Mouse (Mus musculus) fibroblast of lung, adult 2 months (primary cell): Measurements from ENCODE around the gene Scp2.
"Not testable (repeated sequence)": the region's sequence is repeated elsewhere in the genome, so short reads cannot be mapped to it uniquely, and the experiment has no call there.

Source experiments
- DNase-seq: peaks from one replicate; pipeline ENCODE4 v3.0.0-alpha.2; 2011; ENCODE audit warnings: low read depth

Scp2 gene

DNA sequence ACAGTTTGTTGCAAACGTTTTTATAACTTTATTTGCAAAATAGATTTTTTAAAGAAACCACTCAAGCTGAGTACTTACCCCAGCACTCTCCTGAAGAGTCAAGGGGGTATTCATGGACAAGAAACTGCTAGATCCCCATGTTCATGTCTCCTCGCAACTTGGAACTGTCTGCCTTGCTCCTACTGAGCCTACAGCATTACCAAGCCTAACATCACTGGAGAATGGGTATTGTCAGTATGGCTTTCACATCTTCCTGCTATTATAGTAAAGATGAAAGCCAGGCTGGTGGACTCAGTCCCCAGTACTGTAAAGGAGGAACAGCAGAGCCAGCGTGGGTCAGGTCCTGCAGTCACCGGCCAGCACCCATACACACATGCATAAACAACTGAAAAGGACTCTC lies 48.5 kb downstream of the Scp2 start, which contains the start of gene Podn:
TSS of gene Podn (minus strand) at position 101 of the 400 bp plus-strand sequence.
- no peak for DNase-seq

DNA sequence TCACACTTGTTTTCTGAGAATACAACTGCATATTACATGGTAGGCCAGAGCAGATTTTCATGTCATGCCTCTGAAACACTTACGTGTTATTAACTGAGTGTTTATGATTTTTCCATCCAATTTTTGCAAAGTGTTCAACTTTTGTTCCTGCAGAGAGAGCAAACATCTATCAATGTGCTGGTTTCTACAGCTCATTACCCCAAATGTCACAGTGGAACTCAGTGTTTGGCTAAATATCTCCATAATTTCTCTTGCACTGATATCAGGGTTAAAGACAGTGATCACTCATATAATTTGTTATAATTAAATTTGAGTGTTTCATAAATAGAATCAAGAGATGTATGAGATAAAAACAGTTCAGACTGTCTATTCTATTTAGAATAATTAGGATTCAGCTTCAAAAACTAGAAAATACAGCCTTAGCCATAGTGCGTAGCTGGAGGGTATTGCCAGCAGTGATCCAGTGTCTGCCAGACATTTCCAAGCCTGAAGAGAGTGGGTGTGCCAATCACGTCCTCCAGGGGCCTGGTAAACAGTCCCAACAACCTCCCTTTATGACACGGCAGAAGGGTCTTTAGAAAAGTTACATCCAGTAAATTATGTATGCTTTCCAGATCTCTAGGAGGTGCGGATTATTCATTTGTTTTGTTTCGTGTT lies 51.9 kb downstream of the Scp2 start:
- DNase-seq, result no peak

DNA sequence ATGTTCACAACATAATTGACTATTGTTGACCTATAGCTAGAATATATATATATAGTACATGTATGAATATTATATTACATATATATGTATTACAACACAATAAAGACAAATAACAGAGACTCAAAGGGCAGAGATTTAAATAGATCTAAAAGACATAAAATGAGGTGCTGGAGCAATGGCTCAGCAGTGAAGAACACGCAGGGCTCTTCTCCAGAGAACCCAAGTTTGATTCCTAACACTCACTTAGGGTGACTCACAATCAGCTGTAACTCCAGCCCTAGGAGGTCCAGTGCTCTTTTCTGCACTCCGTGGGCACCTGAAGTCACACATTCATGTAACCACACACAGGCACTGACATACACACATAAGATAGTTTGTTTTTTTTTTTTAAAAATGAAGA lies 60.8 kb downstream of the Scp2 start:
- no peak for DNase-seq

GRCm38 (mm10) chr4:108083032-108083735 lies 61.6 kb downstream of the Scp2 start:
- no peak for DNase-seq

DNA sequence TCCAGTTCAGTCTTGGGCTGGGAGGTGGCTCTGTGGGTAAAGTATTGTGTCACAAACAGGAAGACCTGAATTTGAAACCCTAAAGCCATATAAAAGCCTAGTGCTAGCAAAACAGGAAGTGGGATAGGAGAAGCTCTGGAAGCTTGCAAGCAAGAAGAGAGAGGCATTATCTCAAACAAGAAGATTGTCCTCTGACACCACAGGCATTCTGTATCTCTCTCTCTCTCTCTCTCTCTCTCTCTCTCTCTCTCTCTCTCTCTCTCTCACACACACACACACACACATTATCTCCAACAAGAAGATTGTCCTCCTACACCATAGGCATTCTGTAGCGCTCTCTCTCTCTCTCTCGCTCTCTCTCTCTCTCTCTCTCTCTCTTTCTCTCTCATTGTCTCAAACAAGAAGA lies 62.4 kb downstream of the Scp2 start:
- no peak for DNase-seq

DNA sequence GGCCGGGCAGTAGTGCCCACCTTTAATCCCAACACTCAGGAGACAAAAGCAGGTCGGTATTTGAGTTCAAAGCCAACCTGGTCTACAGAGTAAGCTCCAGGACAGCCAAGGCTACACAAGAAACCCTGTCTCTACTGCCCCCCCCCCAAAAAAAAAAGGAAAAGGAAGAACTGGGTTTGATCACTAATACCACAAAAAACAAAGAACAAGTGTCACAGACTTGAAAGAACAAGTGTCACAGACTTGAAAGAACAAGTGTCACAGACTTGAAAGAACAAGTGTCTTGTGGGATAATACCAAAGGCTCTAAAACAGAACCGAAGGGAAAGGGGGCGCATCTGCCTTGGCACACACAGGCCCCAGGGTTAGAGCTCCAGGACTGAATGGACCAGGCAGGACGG lies 63.9 kb downstream of the Scp2 start:
- DNase-seq, result no peak

GRCm38 (mm10) chr4:108079762-108080161 lies 65.0 kb downstream of the Scp2 start:
- DNase-seq, result no peak

DNA sequence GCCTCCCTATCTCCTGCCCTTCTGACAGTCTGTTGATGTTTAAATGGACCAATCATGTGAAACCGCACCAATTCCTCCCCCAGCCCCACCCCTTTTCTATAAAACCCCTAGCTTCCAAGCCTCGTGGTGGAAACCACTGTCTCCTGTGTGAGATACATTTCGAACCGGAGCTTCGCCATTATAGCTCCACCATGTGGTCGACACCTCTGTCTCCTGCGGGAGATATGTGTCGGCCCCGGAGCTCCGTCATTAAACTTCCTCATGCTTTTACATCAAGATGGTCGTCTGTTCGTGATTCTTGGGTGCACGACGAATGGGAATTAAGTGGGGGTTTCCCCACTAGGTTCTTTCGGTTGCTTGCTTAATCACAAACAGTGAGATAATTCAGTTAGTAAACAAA lies 65.6 kb downstream of the Scp2 start:
- DNase-seq, result not testable (repeated sequence)

DNA sequence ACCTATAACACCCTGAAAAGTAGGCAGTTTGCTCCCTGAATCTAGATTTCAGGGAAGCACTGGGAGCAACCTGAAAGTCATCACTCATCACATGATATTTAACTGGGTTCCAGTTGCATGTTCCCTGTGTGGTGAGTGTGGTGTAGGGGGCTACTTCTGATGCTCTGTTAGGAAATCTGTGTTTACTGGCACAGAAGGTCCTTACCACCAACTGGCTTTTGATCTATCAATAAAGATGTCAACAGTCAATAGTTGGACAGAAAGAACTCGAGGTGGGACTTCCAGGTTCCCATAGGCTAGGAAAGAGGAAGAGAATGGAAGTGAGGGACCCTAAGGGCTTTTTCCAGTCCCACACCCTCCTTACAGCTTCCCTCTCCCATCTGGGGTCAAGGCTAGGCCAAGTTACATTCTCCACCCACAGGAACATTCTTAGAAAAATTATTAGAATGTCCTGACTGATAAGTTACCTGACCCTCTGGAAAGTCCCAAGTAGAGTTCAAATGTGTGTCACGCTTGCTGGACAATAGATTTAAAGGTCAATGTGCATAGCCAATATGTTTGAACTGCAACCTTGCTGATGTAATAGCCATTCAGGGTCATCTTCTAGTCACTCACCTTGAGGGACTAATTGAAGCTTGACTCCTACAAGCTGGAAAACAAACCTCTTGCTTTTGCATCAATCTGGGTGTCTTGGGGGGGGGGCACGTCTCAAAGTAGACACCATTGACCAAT lies 67.4 kb downstream of the Scp2 start:
- no peak for DNase-seq

DNA sequence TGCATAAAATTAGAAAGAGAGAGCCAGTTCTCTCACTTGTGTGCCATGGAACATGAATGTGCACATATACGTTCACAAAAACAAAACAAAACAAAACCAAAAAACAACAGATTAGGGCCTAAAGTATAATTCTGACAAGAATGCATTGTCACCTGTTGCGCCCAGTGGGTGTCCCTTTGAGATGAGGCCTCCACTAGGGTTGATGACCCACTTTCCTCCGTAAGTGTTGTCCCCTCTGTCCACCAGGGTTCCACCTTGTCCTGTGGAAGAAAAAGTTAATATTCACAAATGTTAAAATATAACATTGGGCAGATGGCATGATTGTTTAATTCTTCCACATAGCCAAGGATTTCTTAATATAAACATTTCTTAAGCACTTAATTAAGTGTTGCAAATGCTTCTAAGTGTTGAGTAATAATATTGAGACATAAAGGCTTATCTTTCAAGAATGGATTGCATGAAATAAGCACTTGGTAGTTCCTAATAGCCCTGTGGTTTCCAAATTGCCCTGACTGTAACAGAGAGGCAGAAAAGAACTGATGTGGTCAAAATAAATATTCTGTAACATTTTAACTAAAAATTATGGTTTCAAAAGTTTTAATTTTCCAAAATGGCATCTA lies 70.5 kb downstream of the Scp2 start:
- no peak for DNase-seq

GRCm38 (mm10) chr4:108072086-108072485 lies 72.7 kb downstream of the Scp2 start:
- DNase-seq, result no peak

- DNase-seq, result peak; percentile 89
These were observed 73.4 kb downstream of the Scp2 start for GRCm38 (mm10) chr4:108071235-108071901.

GRCm38 (mm10) chr4:108070723-108071122 lies 74.1 kb downstream of the Scp2 start:
- DNase-seq, result no peak

GRCm38 (mm10) chr4:108070286-108070685 lies 74.5 kb downstream of the Scp2 start:
- no peak for DNase-seq

DNA sequence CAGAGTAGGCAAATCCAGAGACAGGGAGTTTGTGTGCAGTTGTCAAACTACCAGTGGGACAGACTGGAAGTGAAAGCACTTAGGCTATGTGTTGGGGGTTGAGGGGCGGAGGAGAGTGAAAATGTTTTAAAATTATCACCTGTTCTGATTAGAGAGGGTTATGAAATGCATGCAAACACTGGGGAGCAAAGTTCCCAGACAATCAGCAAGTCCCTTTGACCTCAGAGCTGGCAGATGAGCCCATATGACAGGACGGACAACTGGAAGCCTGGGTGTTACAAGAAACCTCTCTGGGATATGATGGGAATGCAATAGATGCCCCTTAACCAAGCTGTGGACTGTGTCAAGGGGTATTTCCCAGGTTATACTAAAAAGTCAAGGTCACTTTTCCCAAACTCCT lies 76.7 kb downstream of the Scp2 start:
- no peak for DNase-seq

GRCm38 (mm10) chr4:108067261-108067660 lies 77.5 kb downstream of the Scp2 start:
- no peak for DNase-seq

DNA sequence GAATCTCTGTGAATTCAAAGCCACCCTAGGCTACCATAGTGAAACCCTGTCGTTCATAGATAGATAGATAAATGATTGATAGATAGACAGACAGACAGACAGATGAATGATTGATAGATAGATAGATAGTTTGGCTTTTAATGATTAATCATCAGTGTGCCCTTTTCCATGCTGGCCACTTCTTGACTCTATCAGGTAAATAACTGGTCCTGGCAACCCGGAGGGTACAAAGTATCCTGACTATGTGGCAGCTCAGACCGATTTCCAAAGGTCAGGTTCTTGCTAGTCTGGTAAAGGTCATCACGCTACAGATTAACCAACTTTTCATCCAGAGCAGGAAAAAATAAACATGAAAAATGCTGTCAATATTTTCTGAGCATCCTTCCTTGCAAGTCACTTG lies 78.2 kb downstream of the Scp2 start:
- no peak for DNase-seq

GRCm38 (mm10) chr4:108065176-108065844 lies 79.5 kb downstream of the Scp2 start:
- no peak for DNase-seq

- no peak for DNase-seq
These were observed 81.2 kb downstream of the Scp2 start for GRCm38 (mm10) chr4:108063616-108064015.

DNA sequence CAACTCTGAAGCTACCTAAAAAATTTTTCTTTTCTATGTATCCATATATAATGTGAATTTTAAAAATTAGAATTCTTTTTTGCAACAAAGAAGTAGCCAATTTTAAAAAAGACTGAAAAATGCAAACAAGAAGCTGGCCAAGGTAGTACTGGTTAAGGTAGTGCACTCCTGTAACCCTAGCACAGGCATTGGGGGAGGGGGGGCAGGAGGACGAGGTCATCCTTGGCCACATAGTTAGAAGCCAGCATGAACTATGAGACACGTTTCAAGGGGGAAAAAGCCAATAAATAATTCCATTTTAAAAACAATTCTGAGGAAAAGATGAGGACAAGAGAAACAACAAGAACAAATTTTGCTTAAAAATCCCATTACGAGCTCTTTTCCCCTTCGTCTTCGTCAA lies 82.3 kb downstream of the Scp2 start:
- no peak for DNase-seq

GRCm38 (mm10) chr4:108060774-108061173 lies 84.0 kb downstream of the Scp2 start:
- no peak for DNase-seq
